Mouse (Mus musculus) spleen, adult 2 months (tissue): ENCODE measurements around the gene Dhx37.

ENCODE experiments used
- CTCF ChIP-seq: fragments of 200-500 bp; IDR thresholded peaks from 2 replicates; pipeline ENCODE4 v1.5.1; 2011; ENCODE audit warnings: mild to moderate bottlenecking, inconsistent platforms; ENCODE audit not compliant: insufficient read depth, insufficient read length, insufficient replicate concordance; ENCODE audit errors: extremely low read depth
- POLR2A ChIP-seq: fragments of 200-500 bp; IDR thresholded peaks from 2 replicates; pipeline ENCODE4 v1.6.1; 2011; ENCODE audit warnings: low read depth, low read length, inconsistent platforms

GRCm38 (mm10) chr5:125378919-125379318 lies 55.0 kb downstream of the Dhx37 start:
- TF ChIP-seq POLR2A (no peak), CTCF (no peak)
